Mouse (Mus musculus): ENCODE results near the gene Sorcs2.

Sorcs2 gene

DNA sequence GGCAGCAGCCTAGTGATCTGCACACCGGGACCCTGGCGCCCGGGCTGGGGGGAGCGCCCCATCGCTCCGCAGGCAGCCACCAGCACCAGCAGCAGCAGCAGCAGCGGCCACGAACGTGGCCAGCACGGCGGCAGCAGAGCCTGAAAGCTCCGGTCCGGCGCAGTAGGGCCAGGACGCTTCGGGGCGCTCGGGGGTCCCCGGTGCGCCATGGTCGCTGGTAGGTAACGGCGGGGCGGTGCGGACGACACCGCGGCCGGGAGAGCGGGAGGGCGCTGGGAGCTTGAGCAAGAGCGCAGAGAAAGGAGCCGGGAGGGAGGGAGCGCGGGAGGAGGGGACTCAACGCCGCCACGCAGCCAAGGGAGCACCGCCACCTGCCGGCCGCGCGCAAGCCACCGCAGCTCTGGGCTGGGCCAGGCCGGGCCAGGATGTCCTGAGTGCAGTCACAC is at the start of gene Sorcs2:
Sorcs2 (minus strand) TSS at position 303 of the 446 bp plus-strand sequence.
- peak; percentile 90 for DNase-seq (ENCODE audit: low read depth)

DNA sequence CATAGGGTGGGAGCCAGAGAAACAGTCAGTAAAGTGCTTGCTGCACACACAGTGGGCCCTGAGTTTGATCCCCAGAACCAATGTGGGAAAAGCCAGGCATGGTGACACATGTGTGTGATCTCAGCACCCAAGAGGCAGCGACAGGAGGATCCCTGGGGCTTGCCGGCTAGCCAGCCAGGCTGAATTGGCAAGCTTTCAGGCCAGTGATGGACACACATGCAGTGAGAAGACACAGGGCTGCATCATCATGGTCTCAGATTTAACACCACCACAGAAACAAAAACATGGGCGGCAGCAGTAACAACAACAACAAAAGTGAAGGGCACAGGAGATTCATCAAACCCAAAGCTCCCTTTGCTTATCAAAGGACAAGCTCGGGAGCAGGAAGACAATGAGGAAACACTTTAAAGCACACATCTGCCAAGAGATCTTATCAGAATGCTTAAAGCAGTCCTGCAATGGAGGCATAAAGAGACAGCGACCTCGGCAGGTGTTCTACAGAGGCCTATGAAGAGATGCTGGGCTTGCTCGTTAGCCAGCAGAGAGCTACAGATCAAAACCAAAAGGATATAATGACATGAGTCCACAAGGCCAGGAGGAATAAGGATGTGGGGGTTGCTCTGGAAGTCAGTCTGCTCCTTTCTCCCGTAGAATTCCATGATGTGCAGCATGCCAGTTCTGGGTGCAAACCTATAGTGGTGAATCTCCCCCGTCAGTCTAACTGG is 48.4 kb upstream of the Sorcs2 start:
- DNase-seq (ENCODE audit: low read depth), result no peak

DNA sequence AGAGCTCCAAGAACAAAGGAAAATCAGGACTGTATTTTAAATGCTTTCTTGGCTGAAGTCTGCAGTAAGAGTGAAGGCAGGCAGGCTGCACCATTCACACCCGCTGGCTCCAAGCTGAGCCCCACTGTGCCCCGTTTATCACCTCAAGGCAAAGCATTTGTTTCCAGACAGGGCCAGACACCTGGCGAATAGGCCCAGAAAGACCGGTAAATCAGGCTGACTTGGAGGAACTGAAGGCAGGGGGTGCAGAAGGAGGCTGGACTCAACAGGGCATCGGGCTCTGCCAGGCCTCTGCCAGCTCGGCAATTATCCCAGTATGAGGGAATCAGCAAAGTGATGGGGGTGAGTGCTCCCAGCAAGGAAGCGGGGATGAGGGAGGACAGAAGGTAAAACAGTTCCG is 47.1 kb upstream of the Sorcs2 start:
- no peak for DNase-seq (ENCODE audit: low read depth)

DNA sequence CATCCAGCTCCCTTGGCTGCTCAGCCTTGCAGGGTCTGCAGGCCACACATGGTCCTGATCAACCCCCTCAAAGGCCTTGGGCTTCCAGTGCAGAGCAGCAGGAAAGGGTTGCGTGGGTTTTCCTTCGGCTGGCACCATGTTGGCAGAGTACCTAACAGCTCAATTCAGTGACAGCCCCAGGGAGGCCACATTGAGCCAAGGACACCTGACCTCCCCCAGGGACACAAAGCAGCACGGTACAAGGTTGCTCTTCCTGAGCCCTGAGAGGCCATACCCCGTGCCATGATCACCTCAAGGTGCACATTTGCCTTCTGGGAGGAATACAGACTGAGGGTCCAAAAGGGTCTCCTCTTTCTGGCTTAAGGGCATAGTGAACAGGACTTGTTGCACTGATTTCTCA is 46.7 kb upstream of the Sorcs2 start:
- no peak for DNase-seq (ENCODE audit: low read depth)

DNA sequence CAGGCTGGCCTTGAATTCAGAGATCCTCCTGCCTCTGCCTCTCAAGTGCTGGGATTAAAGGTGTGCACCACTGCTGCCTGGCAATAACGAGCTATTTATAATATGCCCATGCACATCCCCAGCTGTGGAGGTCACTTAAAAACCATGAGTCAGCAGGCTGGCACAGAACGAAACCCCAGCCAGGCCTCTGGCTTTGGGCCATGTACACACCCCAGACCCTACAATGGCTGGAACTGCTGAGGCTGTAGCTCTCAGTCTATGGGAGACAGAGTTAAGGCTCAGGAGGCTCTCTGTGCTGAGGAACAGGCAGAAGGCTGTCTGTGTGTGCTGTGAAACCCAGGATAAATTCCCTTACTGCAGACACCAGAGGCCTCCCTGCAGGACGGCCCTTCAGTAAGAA is 42.8 kb upstream of the Sorcs2 start:
- DNase-seq (ENCODE audit: low read depth), result no peak

DNA sequence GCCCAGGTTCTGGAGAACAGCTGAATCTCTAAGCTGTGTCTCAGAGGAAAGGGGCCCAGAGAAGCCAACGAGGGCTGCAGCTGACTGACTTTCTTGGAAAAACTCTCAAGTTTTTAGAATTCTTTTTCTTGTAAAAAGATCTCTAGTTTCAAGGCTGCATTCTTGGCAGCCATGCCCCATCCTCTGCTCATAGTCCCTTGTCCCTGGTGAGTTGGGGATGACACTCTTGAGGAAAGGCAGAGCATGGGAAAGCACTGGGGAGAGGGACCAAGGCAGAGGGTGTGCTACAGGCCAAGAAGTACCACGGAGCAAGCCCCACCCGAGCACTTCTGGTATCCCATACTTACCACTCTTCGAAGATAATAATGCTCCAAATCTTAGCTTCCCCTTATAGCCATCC is 38.9 kb upstream of the Sorcs2 start:
- no peak for DNase-seq (ENCODE audit: low read depth)

DNA sequence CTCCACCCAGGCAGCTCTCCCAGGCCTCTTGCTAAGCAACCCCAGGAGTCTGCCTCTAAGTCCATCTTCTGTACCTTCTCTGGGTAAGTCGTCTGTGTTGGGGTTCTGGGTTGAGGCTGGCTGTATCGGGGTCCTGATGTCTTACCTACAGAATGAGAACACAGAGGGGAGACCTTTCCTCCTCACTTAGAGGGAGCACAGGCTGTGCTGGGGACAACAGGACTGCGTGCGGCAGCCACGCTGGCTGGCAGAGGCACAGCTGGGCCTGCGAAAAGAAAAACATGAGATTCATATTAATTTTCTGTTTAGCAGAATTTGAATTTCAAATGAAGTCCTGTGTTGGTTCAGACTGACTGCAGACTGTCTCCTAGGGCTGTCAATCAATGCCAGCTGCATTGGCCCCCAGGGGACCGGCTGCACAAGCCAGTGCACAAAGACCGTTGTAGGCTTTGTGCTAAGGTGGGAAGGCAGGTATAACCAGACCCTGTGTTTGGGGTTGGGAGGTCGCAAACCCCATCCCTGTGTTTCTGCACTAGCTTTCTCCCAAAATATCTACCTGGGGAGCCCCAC is 36.5 kb upstream of the Sorcs2 start:
- DNase-seq (ENCODE audit: low read depth), result no peak

DNA sequence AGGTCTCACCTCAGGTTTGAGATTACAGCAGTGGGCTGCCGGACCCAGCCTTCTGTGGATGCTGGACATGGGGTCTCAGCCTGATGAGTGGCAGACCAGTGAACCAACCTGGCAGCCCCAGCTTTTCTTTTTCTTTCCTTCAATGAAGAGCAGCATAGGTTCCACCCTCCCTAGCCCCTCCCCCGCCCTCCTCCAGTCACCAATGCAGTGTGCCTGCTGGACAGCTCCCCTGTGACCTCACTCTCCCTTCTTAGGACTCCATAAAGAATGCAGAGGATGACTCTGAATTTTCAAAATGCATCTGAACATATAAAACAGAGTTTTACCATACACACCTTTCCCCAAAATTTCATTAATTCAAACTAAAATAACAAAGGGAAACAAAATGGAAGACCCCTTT is 33.8 kb upstream of the Sorcs2 start:
- DNase-seq (ENCODE audit: low read depth), result peak; percentile 12

DNA sequence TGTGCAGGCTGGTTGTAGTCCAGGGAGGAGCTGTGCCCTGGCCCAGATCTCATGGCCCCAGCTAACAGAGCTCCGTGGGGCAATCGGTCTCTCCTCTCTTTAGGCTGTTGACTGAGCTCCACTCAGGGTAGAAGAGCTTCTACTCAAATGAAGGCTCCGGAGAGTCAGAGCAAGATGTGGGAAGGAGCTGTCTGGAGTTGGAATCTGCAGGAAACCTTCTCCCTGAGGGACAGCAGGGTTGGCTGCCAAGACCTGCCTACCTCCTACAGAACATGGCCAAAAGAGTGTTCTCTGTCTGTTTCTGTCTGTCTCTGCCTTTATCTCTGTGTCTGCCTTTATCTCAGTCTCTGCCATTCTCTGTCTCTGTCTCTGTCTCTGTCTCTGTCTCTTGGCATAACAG is 31.6 kb upstream of the Sorcs2 start:
- DNase-seq (ENCODE audit: low read depth), result peak; percentile 10

DNA sequence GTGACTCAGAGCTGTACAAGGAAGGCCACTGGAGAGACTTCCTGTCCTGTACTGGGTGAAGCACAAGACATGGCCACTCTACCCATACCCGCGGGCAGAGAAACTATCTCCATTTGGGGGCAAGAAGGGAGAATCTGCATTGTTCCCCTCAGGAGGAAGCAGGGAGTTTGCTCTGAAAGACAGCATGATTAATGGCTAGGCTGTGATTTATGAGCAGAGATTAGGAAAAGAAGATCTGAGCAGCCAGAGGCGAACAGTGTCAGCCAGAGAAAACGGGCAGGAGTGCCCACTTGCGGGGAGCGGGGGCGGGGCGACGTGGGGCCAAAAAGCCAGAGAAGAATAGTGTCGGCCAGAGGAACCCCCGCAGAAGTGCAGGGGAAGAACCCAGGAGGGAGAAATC is 29.9 kb upstream of the Sorcs2 start:
- DNase-seq (ENCODE audit: low read depth), result peak; percentile 8

DNA sequence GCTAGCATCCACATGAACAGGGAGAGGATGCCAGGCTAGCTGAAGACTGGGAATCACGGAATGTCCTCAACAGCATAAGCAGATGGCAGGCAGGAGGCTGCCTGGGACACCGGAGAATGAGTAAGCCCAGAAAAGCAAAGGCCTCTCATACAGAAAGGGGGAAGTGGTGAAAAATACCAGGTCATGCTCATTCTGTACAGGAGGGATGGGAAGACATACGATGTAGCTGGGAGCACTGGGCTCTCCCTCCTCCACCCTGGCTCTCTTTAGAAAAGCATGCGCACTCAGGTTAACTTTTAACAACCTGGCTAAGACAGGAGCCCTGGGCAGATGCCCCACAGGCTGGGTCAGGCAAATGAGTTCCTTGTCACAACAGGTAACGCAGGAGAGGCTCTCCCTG is 28.5 kb upstream of the Sorcs2 start:
- DNase-seq (ENCODE audit: low read depth), result no peak

DNA sequence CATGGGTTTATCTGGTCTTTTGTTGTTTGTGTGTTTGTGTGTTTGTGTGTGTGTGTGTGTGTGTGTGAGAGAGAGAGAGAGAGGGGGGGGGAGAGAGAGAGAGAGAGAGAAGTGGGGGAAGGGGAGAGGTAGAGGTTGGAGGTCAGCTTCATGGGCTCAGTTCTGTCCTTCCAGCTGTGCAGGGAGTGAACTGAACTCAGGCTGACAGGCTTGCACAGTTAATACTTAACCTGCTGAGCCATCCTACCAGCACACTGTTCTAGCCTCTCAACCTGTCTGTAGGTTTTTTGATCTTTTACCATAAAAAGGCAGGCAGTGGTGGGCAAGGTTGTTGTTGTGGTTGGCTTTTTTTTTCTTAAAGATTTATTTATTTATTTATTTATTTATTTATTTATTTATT is 26.7 kb upstream of the Sorcs2 start:
- DNase-seq (ENCODE audit: low read depth), result no peak

DNA sequence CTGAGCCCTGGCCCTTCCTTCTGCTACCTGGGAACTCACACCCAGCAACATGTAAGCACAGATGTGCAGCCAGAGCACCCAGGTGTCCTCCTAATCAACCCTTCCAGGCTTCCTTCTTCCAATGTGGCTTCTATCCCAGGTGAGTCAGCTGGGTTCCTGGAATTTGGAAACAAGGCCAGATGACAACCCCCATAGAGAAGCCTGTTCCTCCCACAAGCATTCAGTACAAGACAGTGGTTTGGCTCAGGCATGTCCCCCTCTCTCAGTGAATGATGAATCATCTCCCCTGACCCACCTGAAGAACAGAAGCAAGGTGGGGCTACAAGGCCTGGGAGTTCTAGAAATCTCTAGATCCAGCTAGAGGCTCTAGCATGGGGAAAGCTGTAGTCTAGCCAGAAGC is 24.8 kb upstream of the Sorcs2 start:
- peak; percentile 5 for DNase-seq (ENCODE audit: low read depth)

DNA sequence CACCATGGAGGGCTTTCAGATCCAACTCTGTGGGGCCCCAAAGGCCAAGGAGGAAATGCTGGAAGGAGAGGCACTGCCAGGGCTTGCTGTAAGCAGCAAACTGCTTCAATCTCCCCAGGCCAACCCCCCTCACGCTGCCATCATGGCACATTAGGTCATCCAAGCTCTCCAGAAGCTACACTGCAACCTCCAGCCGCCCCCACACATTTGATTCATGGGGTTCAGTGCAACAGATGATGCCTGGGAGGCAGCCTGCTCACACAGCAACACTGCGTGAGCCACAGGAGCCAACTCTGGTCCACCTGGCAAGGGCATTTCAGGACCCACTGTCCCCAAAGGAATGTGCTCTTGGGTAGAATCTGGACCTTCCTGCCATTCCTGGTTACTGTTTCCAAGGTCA is 21.9 kb upstream of the Sorcs2 start:
- DNase-seq (ENCODE audit: low read depth), result no peak

DNA sequence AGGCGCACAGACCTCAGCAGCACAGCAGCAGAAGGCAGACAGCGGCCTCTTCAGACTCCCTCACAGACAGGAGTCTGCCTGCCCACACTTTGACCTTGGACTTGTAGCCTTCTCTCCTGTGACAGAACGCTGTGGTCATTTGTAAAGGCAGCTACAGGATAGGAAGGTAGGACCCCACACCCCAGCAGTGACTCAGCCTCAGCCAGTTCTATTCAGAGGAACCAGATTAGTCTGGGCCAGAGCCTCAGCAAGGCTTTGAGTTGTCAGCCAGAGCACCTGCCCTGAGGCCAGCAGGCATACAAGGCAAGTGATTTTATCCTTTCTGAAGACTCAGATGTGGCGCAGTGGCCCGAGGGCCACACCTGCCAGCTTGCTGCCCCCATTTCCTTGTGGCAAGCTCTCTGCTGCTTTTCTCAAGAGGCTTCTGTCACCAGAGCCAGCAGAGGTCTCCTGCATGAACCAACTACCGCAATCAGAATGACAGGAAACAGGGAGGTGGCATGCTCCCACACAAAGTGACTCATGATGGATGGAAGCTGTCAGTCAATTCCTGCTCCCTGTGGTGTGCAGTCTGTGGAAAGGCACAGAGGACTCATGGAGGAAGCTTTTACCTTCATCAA is 16.9 kb upstream of the Sorcs2 start:
- peak; percentile 65 for DNase-seq (ENCODE audit: low read depth)

DNA sequence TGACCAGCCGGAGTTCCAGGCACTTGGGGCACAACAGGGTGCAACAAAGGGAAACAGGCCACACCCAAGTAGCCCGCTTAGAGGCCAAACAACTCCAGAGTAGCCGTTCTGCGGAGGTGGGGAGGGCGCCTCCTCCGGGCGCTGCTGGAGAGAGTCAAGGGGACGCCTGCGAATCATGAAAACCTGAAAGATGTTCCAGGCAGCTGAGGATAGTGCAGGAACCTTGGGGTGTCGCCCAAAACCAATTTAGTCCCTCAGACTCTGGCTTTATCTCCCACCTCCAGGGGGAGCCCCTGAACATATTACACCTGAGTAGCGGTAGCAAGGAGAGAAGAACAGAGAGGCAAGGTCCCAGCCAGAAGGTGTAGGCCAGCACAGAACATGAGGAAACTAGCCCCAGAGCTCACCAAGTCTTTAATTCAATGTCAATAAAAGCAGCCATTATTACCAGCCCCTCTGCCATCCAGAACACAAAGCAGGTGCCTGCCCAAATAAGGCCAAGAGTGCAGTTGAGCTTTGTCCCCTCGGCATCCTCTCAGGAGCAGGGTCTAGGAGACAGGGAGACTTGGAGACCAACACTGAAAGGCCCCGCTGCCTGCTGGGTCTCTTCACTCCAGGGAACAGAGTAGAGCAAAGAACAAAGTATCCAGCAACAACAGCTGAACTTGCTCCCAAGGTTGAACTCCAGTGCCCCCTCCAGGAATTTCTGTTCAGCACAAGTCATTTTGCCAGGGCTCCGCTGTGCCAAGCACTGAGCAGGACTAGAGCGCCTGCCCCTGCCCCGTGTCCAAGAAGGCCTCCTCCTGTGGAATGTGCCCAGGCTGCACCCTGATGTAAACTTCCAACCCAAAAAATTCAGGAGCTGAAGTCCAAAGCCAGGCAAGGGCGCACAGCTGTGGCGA is 775 bp upstream of the Sorcs2 start:
- DNase-seq (ENCODE audit: low read depth), result peak; percentile 61

DNA sequence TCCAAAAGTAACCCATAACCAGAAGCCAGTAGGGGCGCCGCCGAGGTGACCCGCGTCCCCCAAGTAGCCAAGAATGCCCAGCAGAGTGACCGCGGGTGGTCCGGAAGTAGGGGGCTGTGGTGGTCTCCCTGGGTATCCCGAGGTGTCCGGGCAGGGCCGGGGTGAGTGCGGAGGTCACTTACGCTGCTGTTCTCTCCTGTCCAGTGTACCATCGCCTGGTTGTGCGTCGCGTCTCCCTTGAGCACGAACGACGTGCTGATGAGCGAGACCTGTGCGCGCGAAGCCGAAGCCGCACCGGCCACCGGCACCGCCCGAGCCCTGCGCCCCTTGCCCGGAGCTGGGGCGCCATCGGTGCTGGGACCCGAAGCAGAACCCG is 567 bp downstream of the Sorcs2 start:
- DNase-seq (ENCODE audit: low read depth), result no peak

DNA sequence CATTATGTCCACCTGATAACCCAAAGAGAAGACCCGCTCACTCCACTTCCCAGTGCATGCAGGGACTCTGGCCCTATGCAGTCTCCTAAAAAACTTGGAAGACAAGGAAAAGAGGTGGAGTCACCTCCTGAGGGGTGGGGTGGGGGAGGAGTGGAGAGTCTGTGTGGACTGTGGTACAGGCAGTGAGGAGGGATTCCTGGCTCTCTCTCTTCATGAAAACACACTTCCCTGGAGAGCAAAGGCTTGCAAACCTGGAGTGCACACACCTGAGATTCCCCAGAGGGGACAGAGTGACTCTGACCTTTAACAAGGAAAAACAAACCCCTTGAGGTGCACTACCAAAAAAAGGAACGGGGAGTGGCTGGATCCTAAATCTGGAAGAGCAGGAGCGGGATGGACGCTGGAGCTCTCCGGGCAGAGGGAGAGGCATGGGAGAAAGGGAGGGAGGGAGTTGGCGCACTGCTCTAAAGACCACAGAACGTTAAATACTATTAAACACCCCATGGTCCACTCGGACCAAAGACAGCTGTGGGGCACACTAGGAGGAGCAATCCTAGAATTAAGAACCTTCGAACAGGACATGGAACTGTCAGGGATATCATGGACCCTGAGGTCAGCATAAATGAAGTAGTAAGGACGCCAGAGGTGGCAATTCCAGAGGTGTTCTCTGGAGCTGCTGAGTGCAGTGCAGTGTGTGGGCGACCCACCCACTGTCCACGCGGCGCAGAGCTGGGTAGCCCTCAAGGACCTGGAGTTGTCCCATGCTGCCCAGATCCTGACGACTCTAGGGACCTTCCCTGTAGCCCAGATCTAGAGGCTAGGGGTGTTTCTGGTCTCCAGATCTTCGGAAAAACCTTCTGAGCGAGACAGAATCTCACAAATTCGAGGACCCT is 1.2 kb downstream of the Sorcs2 start:
- peak; percentile 16 for DNase-seq (ENCODE audit: low read depth)

DNA sequence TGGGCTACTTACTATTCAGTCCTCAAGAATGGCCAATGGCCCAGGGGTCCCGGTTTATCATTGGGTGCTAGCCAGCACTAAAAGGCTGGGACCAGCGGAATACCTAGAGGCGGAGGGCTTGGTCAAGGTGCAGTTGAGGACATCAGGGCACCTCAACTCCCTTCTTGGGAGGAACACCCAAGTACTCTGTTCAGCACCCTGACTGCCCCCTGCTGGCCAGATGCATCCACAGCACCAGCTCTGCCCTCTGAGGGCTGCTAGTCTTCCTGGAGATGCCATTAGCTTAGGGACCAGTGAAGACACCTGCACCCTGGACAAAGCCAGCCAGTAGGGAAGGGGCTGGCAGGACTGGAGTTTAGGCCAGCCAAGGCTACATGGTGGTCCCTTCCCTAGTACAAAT is 1.9 kb downstream of the Sorcs2 start:
- DNase-seq (ENCODE audit: low read depth), result peak; percentile 75

DNA sequence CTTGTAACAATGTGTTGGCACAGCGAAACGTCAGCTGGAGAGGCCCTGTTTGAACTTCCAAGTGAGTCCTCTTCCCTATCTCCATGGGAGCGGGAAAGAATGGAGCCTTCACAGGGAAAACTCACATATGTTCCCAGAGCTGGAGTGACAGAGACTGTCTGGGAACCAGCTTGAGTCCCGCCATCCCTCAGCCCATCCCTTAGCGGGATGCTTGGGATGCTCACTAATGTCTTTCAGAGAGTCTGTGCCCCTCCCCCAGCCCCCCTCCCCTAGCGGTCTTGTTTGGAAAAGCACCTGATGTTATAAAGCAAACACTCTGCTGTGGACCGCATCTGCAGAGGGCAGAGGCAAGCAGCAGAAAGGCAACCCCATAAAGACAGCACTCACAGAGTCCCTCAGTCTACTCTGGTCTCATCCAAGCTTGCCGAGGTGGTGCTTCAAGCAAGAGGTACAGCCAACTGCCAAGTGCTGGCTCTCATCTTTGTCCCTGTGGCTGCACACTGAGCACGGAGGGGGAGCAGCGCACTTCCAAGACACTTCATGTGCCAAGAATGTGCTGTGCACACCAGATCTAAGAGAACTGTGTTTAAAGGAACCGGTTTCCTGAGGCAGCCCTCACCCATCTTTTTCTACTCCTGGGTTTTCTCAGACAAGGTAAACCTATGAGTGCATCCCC is 3.0 kb downstream of the Sorcs2 start:
- no peak for DNase-seq (ENCODE audit: low read depth)

DNA sequence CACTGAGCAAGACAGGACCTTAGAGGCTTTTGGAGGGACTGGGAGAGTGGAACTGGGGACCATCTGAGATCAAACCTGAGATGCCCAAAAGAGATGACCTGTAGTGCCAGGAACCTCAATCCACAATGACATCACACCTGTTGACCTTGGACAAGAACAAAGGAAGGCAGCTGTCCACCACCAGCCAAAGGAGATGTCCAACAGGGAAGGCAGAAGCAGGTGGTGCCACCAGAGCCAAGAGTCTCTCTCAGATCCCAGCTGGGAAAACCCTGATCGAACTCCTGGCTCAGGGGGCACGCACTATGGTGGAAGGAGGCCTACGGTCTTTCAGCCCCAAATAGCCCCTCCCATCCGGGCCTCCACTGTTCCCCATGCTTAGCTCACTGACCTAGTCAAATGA is 6.2 kb downstream of the Sorcs2 start:
- no peak for DNase-seq (ENCODE audit: low read depth)
